Comparison of ENCODE assay signal across 8 mouse cellular contexts in genomic region chr5:147299255-147300000, GRCm38 (mm10). TPM values are rescaled to one million over a fixed set of nuclear protein-coding genes. Genes with fewer than 3 reads are reported as not detected.
DNase-seq lines count a peak whose midpoint lies in the region; ATAC-seq and TF ChIP-seq lines count a peak whose summit lies in the region.

No protein-coding gene starts in this region.

- H3K36me3 ChIP-seq in ES-Bruce4 (ENCODE audit: control insufficient read depth, insufficient read depth, low read length, poor library complexity, severe bottlenecking), result no peaks in the 10 kb centered on the region
- no peaks in the 10 kb centered on the region for H3K36me3 ChIP-seq in hindbrain, embryonic 11.5 days (ENCODE audit: control insufficient read depth, insufficient read depth, low read length)
- no peaks in the 10 kb centered on the region for H3K36me3 ChIP-seq in limb, embryonic 15.5 days
- H3K36me3 ChIP-seq in midbrain, embryonic 14.5 days (ENCODE audit: control insufficient read depth, insufficient read depth, low read length), result no peaks in the 10 kb centered on the region

- TF ChIP-seq EP300 in ES-Bruce4 (IDR thresholded peaks at IDR 0.05; ENCODE audit: insufficient read depth, low read depth, low read length), result no peak

- H3K4me2 ChIP-seq in hindbrain, embryonic 11.5 days (replicated peaks; ENCODE audit: low read depth, low read length), result peak overlapping the region; percentile 27
- H3K4me2 ChIP-seq in limb, embryonic 15.5 days, result peak overlapping the region; percentile 42
- peak overlapping the region; percentile 37 for H3K4me2 ChIP-seq in midbrain, embryonic 14.5 days (ENCODE audit: low read length)

- no peak for DNase-seq in gastrocnemius, adult 2 months
- no peak for DNase-seq in gastrocnemius, postnatal 36 days
- DNase-seq in embryo, embryonic 10.5 days (ENCODE audit: low spot score), result peak; percentile 94
- DNase-seq in hindbrain, embryonic 11.5 days (ENCODE audit: low spot score), result peak; percentile 89
- DNase-seq in midbrain, embryonic 14.5 days, result peak; percentile 82
- no peak for DNase-seq in left cerebral cortex, postnatal 36 days (ENCODE audit: low spot score in 2 of 2)

- peak; percentile 63 for TF ChIP-seq CTCF in gastrocnemius, adult 2 months (IDR thresholded peaks at IDR 0.05)
- peak; percentile 79 for TF ChIP-seq CTCF in ES-Bruce4 (IDR thresholded peaks at IDR 0.05; ENCODE audit: low read depth, low read length)

- ATAC-seq in hindbrain, embryonic 11.5 days (ENCODE audit: low FRiP score), result peak; percentile 78
- ATAC-seq in limb, embryonic 15.5 days (ENCODE audit: insufficient number of reproducible peaks, low FRiP score, low TSS enrichment, low read depth), result no peak
- ATAC-seq in midbrain, embryonic 14.5 days (ENCODE audit: low FRiP score, low TSS enrichment), result no peak

- no peak for TF ChIP-seq POLR2A in ES-Bruce4 (IDR thresholded peaks at IDR 0.05; ENCODE audit: insufficient read depth, low read length)

- H3K27me3 ChIP-seq in ES-Bruce4 (ENCODE audit: control insufficient read depth, insufficient read depth, low read length, poor library complexity, severe bottlenecking), result peaks cover 11% of the 10 kb centered on the region
- peaks cover 94% of the 10 kb centered on the region for H3K27me3 ChIP-seq in hindbrain, embryonic 11.5 days (ENCODE audit: control insufficient read depth, insufficient read depth, low read length)
- peaks cover 91% of the 10 kb centered on the region for H3K27me3 ChIP-seq in limb, embryonic 15.5 days
- H3K27me3 ChIP-seq in midbrain, embryonic 14.5 days (ENCODE audit: control insufficient read depth, insufficient read depth, low read length), result peaks cover 94% of the 10 kb centered on the region

- WGBS in hindbrain, embryonic 11.5 days, result 1% methylated on average over 41 of the region's 41 CpGs
- WGBS in limb, embryonic 15.5 days, result under 1% methylated on average over 41 of the region's 41 CpGs
- under 1% methylated on average over 41 of the region's 41 CpGs for WGBS in midbrain, embryonic 14.5 days

- no peaks in the 10 kb centered on the region for H3K4me1 ChIP-seq in ES-Bruce4 (ENCODE audit: control insufficient read depth, insufficient read depth, low read length)
- 0 out of 2 replicates have a peak, but pooled peaks cover 6% of the 10 kb centered on the region for H3K4me1 ChIP-seq in hindbrain, embryonic 11.5 days (replicated peaks; ENCODE audit: control insufficient read depth, insufficient read depth, low read length)
- peaks cover 16% of the 10 kb centered on the region for H3K4me1 ChIP-seq in limb, embryonic 15.5 days
- H3K4me1 ChIP-seq in midbrain, embryonic 14.5 days (ENCODE audit: control insufficient read depth, insufficient read depth, low read length), result no peaks in the 10 kb centered on the region

- intact Hi-C loops in gastrocnemius, adult 2 months (cut with DNase I), result no loop called here
- intact Hi-C loops in gastrocnemius, postnatal 36 days (cut with DNase I), result no loop called here
- intact Hi-C loops in left cerebral cortex, postnatal 36 days (cut with DNase I), result loop anchor here (1.0 kb wide), 1 partner anchor 385 kb away; no protein-coding TSS in a partner anchor

- H3K4me3 ChIP-seq in gastrocnemius, adult 2 months, result peak overlapping the region; percentile 23
- peak overlapping the region; percentile 62 for H3K4me3 ChIP-seq in ES-Bruce4 (ENCODE audit: low read depth, low read length)
- no peak overlapping the region for H3K4me3 ChIP-seq in hindbrain, embryonic 11.5 days (ENCODE audit: low read depth, low read length)
- peak overlapping the region; percentile 24 for H3K4me3 ChIP-seq in limb, embryonic 15.5 days
- no peak overlapping the region for H3K4me3 ChIP-seq in midbrain, embryonic 14.5 days (replicated peaks; ENCODE audit: low read depth, low read length)

- H3K9me3 ChIP-seq in ES-Bruce4 (replicated peaks; ENCODE audit: control insufficient read depth, insufficient read depth, low read length, poor library complexity, severe bottlenecking), result no peaks in the 10 kb centered on the region
- H3K9me3 ChIP-seq in hindbrain, embryonic 11.5 days (ENCODE audit: control insufficient read depth, low read length), result no peaks in the 10 kb centered on the region
- no peaks in the 10 kb centered on the region for H3K9me3 ChIP-seq in limb, embryonic 15.5 days
- H3K9me3 ChIP-seq in midbrain, embryonic 14.5 days (ENCODE audit: control insufficient read depth, low read length), result no peaks in the 10 kb centered on the region

- H3K27ac ChIP-seq in gastrocnemius, adult 2 months, result no peak overlapping the region
- H3K27ac ChIP-seq in ES-Bruce4 (ENCODE audit: insufficient read depth, low read length), result no peak overlapping the region
- H3K27ac ChIP-seq in hindbrain, embryonic 11.5 days (ENCODE audit: low read depth, low read length), result no peak overlapping the region
- no peak overlapping the region for H3K27ac ChIP-seq in limb, embryonic 15.5 days
- H3K27ac ChIP-seq in midbrain, embryonic 14.5 days (replicated peaks; ENCODE audit: low read depth, low read length), result no peak overlapping the region

- H3K9ac ChIP-seq in ES-Bruce4 (ENCODE audit: low read depth, poor library complexity, severe bottlenecking), result no peak overlapping the region
- H3K9ac ChIP-seq in hindbrain, embryonic 11.5 days (ENCODE audit: low read depth, low read length), result no peak overlapping the region
- H3K9ac ChIP-seq in limb, embryonic 15.5 days, result no peak overlapping the region
- no peak overlapping the region for H3K9ac ChIP-seq in midbrain, embryonic 14.5 days (replicated peaks; ENCODE audit: low read length)

RNA-seq across cellular contexts. Expression of gene Cdx2, which starts 7.6 kb away (rescaled TPM):
- not detected for total RNA-seq in gastrocnemius, adult 2 months (2021)
- total RNA-seq in gastrocnemius, postnatal 36 days (2021), result not detected
- 0.70 and 1.1 TPM in 2 replicates for polyA plus RNA-seq in ES-Bruce4 (2011; ENCODE audit: insufficient read depth, insufficient read length, low read depth, missing spikeins)
- polyA plus RNA-seq in hindbrain, embryonic 11.5 days (2014; fragmentation: Nextera tagmentation; extraction: Ambion mirVana), result not detected in 2 replicates
- not detected in 2 replicates for polyA plus RNA-seq in limb, embryonic 15.5 days (2015; fragmentation: Nextera tagmentation; extraction: Ambion mirVana)
- not detected in 2 replicates for polyA plus RNA-seq in midbrain, embryonic 14.5 days (2014; fragmentation: Nextera tagmentation; extraction: Ambion mirVana)
- total RNA-seq in left cerebral cortex, postnatal 36 days (2021), result not detected

RNA-seq across cellular contexts. Expression of gene Urad, which starts 22.8 kb away (rescaled TPM):
- not detected for total RNA-seq in gastrocnemius, adult 2 months (2021)
- not detected for total RNA-seq in gastrocnemius, postnatal 36 days (2021)
- polyA plus RNA-seq in ES-Bruce4 (2011; ENCODE audit: insufficient read depth, insufficient read length, low read depth, missing spikeins), result not detected in 2 replicates
- not detected in 2 replicates for polyA plus RNA-seq in hindbrain, embryonic 11.5 days (2014; fragmentation: Nextera tagmentation; extraction: Ambion mirVana)
- polyA plus RNA-seq in limb, embryonic 15.5 days (2015; fragmentation: Nextera tagmentation; extraction: Ambion mirVana), result not detected in 2 replicates
- polyA plus RNA-seq in midbrain, embryonic 14.5 days (2014; fragmentation: Nextera tagmentation; extraction: Ambion mirVana), result not detected in 2 replicates
- total RNA-seq in left cerebral cortex, postnatal 36 days (2021), result not detected

RNA-seq across cellular contexts. Expression of gene Pdx1, which starts 29.7 kb away (rescaled TPM):
- not detected for total RNA-seq in gastrocnemius, adult 2 months (2021)
- not detected for total RNA-seq in gastrocnemius, postnatal 36 days (2021)
- polyA plus RNA-seq in ES-Bruce4 (2011; ENCODE audit: insufficient read depth, insufficient read length, low read depth, missing spikeins), result not detected in 2 replicates
- polyA plus RNA-seq in hindbrain, embryonic 11.5 days (2014; fragmentation: Nextera tagmentation; extraction: Ambion mirVana), result not detected in 2 replicates
- polyA plus RNA-seq in limb, embryonic 15.5 days (2015; fragmentation: Nextera tagmentation; extraction: Ambion mirVana), result not detected in 2 replicates
- polyA plus RNA-seq in midbrain, embryonic 14.5 days (2014; fragmentation: Nextera tagmentation; extraction: Ambion mirVana), result not detected in 2 replicates
- total RNA-seq in left cerebral cortex, postnatal 36 days (2021), result not detected

Comparison
In these comparisons a context has a peak if more than half of its experiments do, and no peak if none do; other contexts are left out.
1. DNase-seq: peak in embryo, embryonic 10.5 days (single experiment), hindbrain, embryonic 11.5 days (single experiment) and midbrain, embryonic 14.5 days (single experiment); none in gastrocnemius, adult 2 months (single experiment), gastrocnemius, postnatal 36 days (0 of 2) and left cerebral cortex, postnatal 36 days (0 of 2).
2. H3K4me3 ChIP-seq: peak in gastrocnemius, adult 2 months (single experiment), ES-Bruce4 (single experiment) and limb, embryonic 15.5 days (single experiment); none in hindbrain, embryonic 11.5 days (single experiment) and midbrain, embryonic 14.5 days (single experiment).
3. Peak in every context shown above with its lines, with median percentiles within 50 percentile points of each other: H3K4me2 ChIP-seq.